Mouse (Mus musculus): ENCODE measurements around the gene Npepps. TPM values are rescaled to one million over a fixed set of nuclear protein-coding genes. Genes with fewer than 3 reads are reported as not detected.

Npepps gene
- polyA plus RNA-seq, 1 experiment from 2014 or later: 64.1 TPM

DNA sequence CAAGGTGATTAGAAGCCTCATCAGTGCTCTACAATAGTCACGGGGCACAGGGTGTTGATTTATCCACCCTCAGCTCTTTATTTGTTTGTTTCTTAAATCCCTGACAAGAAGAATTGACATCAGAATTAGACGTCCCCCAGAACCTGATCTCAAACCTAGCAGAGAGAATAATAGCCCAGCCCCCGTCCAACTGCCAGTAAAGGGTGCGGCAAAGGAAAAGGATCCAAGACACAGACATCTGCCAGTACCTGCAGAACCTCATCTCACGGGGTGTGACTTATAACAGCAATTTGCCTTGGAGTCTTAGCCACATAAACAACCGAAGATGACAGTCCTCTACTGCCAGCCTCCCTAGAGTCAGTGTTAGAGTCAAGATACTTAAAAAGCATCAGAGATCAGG is 6.5 kb upstream of the Npepps start:
- no peaks in the 10 kb centered on the region for H3K27me3 ChIP-seq (ENCODE audit: control insufficient read depth, insufficient read depth, low read length)
- no peak overlapping the region for H3K9ac ChIP-seq (ENCODE audit: low read length)
- H3K4me3 ChIP-seq (ENCODE audit: low read depth, low read length): no peak overlapping the region
- no peak overlapping the region for H3K27ac ChIP-seq (replicated peaks; ENCODE audit: low read depth, low read length)
- H3K4me2 ChIP-seq (ENCODE audit: low read depth, severe bottlenecking): no peak overlapping the region
- DNase-seq (ENCODE audit: low spot score): no peak
- H3K9me3 ChIP-seq (ENCODE audit: control insufficient read depth, low read length): no peaks in the 10 kb centered on the region
- ATAC-seq (ENCODE audit: insufficient number of reproducible peaks, low FRiP score, low TSS enrichment, low read depth): no peak
- H3K36me3 ChIP-seq (ENCODE audit: control insufficient read depth, insufficient read depth, low read length): no peaks in the 10 kb centered on the region
- 45% methylated on average over 6 of the region's 6 CpGs for WGBS
- no peaks in the 10 kb centered on the region for H3K4me1 ChIP-seq (ENCODE audit: control insufficient read depth, insufficient read depth, low read length)

DNA sequence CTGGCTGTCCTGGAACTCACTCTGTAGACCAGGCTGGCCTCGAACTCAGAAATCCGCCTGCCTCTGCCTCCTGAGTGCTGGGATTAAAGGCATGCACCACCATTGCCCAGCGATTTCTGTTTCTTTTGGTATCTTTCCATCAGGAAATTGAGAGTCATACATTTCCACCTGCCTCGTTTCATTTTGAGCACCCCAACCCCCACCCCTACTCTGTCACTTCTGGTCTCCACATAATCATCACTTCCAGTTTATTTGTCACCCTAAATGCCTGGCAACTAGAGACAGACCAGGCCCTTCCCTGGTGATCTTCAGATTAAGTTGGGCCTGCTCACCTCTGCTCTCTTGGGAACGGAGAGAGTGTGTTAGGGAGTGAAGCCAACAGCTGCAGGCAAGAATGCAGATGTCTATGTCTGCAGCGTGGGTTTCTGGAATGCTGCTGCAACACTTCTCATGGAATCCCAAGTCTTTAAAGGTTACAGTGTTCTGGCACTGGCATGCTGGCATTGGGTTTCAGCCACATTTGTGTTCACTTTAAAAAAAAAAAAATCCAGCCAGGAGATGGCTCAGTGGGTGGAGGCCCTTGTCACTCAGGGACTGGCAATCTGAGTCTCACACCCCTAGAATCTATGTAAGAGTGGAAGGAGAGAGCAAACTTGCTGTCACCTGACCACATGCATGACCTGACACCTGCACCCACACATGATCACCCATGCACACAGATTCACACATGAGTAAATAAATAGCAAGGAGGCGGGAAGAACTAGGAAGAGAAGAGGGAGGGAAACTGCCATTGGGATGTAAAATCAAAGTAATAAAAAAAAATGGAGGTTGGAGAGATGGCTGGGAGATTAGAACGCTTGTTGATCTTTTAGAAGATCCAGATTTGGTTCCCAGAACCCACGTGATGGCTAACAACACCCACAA is 5.7 kb upstream of the Npepps start:
- 76% methylated on average over 9 of the region's 9 CpGs for WGBS
- Histone ChIP-seq H3K4me3 (ENCODE audit: low read depth, low read length) (no peak overlapping the region), H3K4me2 (ENCODE audit: low read depth, severe bottlenecking) (no peak overlapping the region), H3K27ac (replicated peaks; ENCODE audit: low read depth, low read length) (no peak overlapping the region), H3K9me3 (ENCODE audit: control insufficient read depth, low read length) (no peaks in the 10 kb centered on the region), H3K4me1 (ENCODE audit: control insufficient read depth, insufficient read depth, low read length) (no peaks in the 10 kb centered on the region), H3K9ac (ENCODE audit: low read length) (no peak overlapping the region), H3K27me3 (ENCODE audit: control insufficient read depth, insufficient read depth, low read length) (no peaks in the 10 kb centered on the region), H3K36me3 (ENCODE audit: control insufficient read depth, insufficient read depth, low read length) (no peaks in the 10 kb centered on the region)
- DNase-seq (ENCODE audit: low spot score) (no peak), ATAC-seq (ENCODE audit: insufficient number of reproducible peaks, low FRiP score, low TSS enrichment, low read depth) (no peak)

DNA sequence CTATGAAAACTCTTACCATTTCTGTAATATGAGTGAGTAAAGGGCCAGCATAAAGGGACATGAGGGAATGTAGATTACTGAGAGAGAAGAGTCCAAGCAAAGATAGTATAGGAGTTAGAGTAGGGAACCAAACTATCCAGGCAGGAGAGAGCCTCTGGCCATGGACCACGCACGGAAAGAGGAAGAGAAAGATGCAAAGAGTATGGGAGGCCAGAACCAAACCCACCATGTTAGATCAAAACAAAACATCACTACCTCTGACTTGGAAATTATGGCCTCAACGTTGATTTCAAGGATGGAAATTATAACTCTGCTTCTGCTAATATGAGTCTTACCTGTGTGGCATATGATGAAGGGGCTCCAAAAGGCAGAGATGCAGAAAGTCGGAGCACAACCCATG is 4.4 kb upstream of the Npepps start:
- Histone ChIP-seq H3K4me1 (ENCODE audit: control insufficient read depth, insufficient read depth, low read length) (no peaks in the 10 kb centered on the region), H3K9ac (ENCODE audit: low read length) (no peak overlapping the region), H3K27me3 (ENCODE audit: control insufficient read depth, insufficient read depth, low read length) (no peaks in the 10 kb centered on the region), H3K4me3 (ENCODE audit: low read depth, low read length) (no peak overlapping the region), H3K4me2 (ENCODE audit: low read depth, severe bottlenecking) (no peak overlapping the region), H3K27ac (replicated peaks; ENCODE audit: low read depth, low read length) (no peak overlapping the region), H3K36me3 (ENCODE audit: control insufficient read depth, insufficient read depth, low read length) (no peaks in the 10 kb centered on the region), H3K9me3 (ENCODE audit: control insufficient read depth, low read length) (no peaks in the 10 kb centered on the region)
- no peak for ATAC-seq (ENCODE audit: insufficient number of reproducible peaks, low FRiP score, low TSS enrichment, low read depth)
- DNase-seq (ENCODE audit: low spot score): no peak
- 73% methylated on average over 4 of the region's 4 CpGs for WGBS

DNA sequence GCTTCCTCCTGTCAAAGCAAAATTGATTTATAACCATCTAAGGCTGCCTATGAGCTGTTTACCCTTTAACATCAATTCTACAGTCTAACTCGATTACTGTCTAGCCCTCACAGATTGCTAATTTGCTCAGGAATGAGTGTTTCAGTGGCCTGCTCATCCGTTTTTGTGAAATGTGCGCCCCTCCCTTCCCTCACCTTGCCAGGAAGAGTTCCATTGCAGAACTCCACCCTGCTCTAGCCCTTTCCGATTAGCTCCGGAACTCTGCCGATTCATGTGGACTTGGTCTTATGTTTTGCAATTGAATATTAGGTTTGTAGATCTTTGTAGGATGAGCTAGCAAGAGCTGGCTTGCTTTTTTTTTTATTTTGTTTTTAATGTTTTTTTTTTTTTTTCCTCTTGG is 1.7 kb upstream of the Npepps start:
- DNase-seq (ENCODE audit: low spot score): no peak
- Histone ChIP-seq H3K27me3 (ENCODE audit: control insufficient read depth, insufficient read depth, low read length) (no peaks in the 10 kb centered on the region), H3K9me3 (ENCODE audit: control insufficient read depth, low read length) (no peaks in the 10 kb centered on the region), H3K27ac (replicated peaks; ENCODE audit: low read depth, low read length) (no peak overlapping the region), H3K4me3 (ENCODE audit: low read depth, low read length) (no peak overlapping the region), H3K36me3 (ENCODE audit: control insufficient read depth, insufficient read depth, low read length) (no peaks in the 10 kb centered on the region), H3K4me1 (ENCODE audit: control insufficient read depth, insufficient read depth, low read length) (peaks cover 6% of the 10 kb centered on the region; the same call in 1 of the 2 replicates), H3K9ac (ENCODE audit: low read length) (no peak overlapping the region), H3K4me2 (ENCODE audit: low read depth, severe bottlenecking) (no peak overlapping the region)
- 82% methylated on average over 6 of the region's 6 CpGs for WGBS
- no peak for ATAC-seq (ENCODE audit: insufficient number of reproducible peaks, low FRiP score, low TSS enrichment, low read depth)

DNA sequence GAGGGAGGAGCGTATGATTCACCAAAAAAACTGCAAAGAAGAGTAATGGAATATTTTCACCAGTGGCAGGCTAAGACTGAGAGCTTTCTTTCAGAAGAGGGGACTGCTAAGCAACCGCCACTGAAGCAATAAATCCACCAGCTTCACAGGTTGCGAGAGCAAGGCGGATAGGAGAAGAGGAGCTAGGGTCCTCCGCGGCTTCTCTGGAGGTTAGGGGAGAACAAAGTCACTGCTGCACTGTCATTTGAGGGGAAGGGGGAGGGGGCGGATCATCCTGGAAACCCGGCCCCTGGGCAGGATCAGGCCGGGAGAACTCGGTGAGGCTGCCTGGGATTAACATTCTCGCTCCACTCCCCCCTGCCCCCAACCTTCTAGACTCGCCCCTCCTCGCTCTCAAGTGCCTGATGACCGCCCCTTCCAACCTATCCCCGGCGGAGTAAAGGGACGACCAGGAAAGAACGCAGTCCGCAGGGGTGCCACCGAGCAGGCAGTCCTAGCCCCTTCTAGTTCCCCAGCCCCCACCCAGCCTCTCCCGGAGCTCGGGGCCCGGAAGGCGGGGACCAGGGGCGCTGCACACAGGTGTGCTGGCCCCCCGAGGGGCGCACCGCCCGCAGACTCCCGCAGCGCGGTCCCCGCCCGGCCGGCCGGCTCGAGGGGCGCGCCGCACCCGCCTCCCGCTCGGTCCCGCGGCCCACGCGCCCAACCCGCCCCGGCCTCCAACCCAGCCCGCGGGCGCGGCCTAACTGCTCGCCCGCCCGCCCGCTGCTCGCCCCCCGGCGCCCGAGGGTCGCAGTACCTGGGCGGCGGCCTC is 828 bp downstream of the Npepps start:
- Histone ChIP-seq H3K4me2 (ENCODE audit: low read depth, severe bottlenecking) (peak overlapping the region; percentile 65), H3K27me3 (ENCODE audit: control insufficient read depth, insufficient read depth, low read length) (no peaks in the 10 kb centered on the region), H3K9me3 (ENCODE audit: control insufficient read depth, low read length) (no peaks in the 10 kb centered on the region), H3K4me1 (ENCODE audit: control insufficient read depth, insufficient read depth, low read length) (peaks cover 6% of the 10 kb centered on the region; the same call in 1 of the 2 replicates), H3K9ac (ENCODE audit: low read length) (peak overlapping the region; percentile 96), H3K36me3 (ENCODE audit: control insufficient read depth, insufficient read depth, low read length) (no peaks in the 10 kb centered on the region), H3K27ac (replicated peaks; ENCODE audit: low read depth, low read length) (peak overlapping the region; percentile 88), H3K4me3 (ENCODE audit: low read depth, low read length) (peak overlapping the region; percentile 95)
- DNase-seq (ENCODE audit: low spot score) (peak; percentile 72), ATAC-seq (ENCODE audit: insufficient number of reproducible peaks, low FRiP score, low TSS enrichment, low read depth) (peak; percentile 91)
- under 1% methylated on average over 64 of the region's 64 CpGs for WGBS

DNA sequence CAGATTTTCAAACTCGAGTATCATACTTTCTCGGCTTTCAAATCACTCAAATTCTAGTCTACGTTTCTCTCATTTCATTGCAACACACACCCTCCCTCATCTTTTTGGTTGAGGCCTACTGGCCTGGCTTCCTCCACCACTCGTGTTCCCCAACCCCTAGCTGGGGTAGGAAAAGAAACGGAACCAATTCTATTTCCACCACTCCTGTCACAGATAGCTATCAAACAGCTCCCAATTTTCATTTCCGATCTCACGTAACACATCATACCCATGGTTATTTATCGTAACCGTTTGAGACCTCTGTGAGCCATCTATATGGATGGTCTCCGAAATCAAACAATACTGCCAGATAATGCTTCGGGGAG is 1.4 kb downstream of the Npepps start:
- no peaks in the 10 kb centered on the region for H3K9me3 ChIP-seq (ENCODE audit: control insufficient read depth, low read length)
- ATAC-seq (ENCODE audit: insufficient number of reproducible peaks, low FRiP score, low TSS enrichment, low read depth): no peak
- H3K4me1 ChIP-seq (ENCODE audit: control insufficient read depth, insufficient read depth, low read length): peaks cover 6% of the 10 kb centered on the region; the same call in 1 of the 2 replicates
- H3K9ac ChIP-seq (ENCODE audit: low read length): no peak overlapping the region; the same call in 1 of the 2 replicates
- H3K36me3 ChIP-seq (ENCODE audit: control insufficient read depth, insufficient read depth, low read length): no peaks in the 10 kb centered on the region
- no peaks in the 10 kb centered on the region for H3K27me3 ChIP-seq (ENCODE audit: control insufficient read depth, insufficient read depth, low read length)
- H3K4me3 ChIP-seq (ENCODE audit: low read depth, low read length): peak overlapping the region; percentile 95
- DNase-seq (ENCODE audit: low spot score): no peak
- H3K4me2 ChIP-seq (ENCODE audit: low read depth, severe bottlenecking): peak overlapping the region; percentile 65
- no peak overlapping the region for H3K27ac ChIP-seq (replicated peaks; ENCODE audit: low read depth, low read length)
- 37% methylated on average over 11 of the region's 11 CpGs for WGBS

DNA sequence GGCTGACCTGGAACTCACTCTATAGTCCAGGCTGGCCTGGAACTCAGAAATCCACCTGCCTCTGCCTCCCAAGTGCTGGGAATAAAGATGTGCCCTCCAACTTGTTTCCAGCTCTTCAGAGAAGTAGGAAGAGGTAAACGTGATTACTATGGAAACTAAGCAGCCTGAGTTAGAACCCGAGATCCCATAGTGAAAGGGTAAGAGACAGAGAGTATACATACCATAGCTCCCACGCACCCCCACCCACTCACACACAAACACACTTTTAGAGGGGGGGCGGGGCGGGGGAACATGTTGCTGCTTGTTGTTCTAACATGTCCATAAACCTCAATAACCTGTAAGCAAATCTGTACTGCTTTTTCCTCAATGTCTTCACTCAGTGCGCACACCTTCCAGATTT is 2.0 kb downstream of the Npepps start:
- WGBS: 83% methylated on average over 6 of the region's 6 CpGs
- Histone ChIP-seq H3K4me1 (ENCODE audit: control insufficient read depth, insufficient read depth, low read length) (peaks cover 6% of the 10 kb centered on the region; the same call in 1 of the 2 replicates), H3K4me3 (ENCODE audit: low read depth, low read length) (no peak overlapping the region), H3K9me3 (ENCODE audit: control insufficient read depth, low read length) (no peaks in the 10 kb centered on the region), H3K9ac (ENCODE audit: low read length) (no peak overlapping the region), H3K27me3 (ENCODE audit: control insufficient read depth, insufficient read depth, low read length) (no peaks in the 10 kb centered on the region), H3K27ac (replicated peaks; ENCODE audit: low read depth, low read length) (no peak overlapping the region), H3K4me2 (ENCODE audit: low read depth, severe bottlenecking) (no peak overlapping the region), H3K36me3 (ENCODE audit: control insufficient read depth, insufficient read depth, low read length) (no peaks in the 10 kb centered on the region)
- DNase-seq (ENCODE audit: low spot score) (no peak), ATAC-seq (ENCODE audit: insufficient number of reproducible peaks, low FRiP score, low TSS enrichment, low read depth) (no peak)

DNA sequence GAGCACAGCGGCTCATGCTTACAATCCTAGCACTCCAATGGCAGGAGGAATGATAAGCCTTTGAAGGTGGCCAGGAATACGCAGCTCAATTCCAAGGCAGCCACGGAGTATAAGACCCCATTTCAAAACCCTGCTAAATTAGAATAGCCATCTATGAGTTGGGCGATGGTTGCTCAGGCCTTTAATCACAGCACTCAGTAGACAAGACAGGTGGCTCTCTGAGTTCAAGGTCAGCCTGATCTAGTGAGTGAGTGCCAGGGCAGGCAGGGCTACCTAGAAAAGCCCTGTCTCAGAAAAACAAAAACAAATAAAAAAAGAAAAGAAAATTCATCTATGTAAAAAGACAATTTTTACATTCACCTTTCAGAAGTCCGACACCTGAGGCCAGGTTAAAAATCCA is 3.3 kb downstream of the Npepps start:
- no peak for DNase-seq (ENCODE audit: low spot score)

More for the DNA sequence above, 3.3 kb downstream of the Npepps start:
- Histone ChIP-seq H3K4me3 (ENCODE audit: low read depth, low read length) (no peak overlapping the region), H3K27ac (replicated peaks; ENCODE audit: low read depth, low read length) (no peak overlapping the region), H3K4me2 (ENCODE audit: low read depth, severe bottlenecking) (no peak overlapping the region), H3K4me1 (ENCODE audit: control insufficient read depth, insufficient read depth, low read length) (peaks cover 6% of the 10 kb centered on the region; the same call in 1 of the 2 replicates), H3K27me3 (ENCODE audit: control insufficient read depth, insufficient read depth, low read length) (no peaks in the 10 kb centered on the region), H3K9ac (ENCODE audit: low read length) (no peak overlapping the region), H3K9me3 (ENCODE audit: control insufficient read depth, low read length) (no peaks in the 10 kb centered on the region), H3K36me3 (ENCODE audit: control insufficient read depth, insufficient read depth, low read length) (no peaks in the 10 kb centered on the region)
- no peak for ATAC-seq (ENCODE audit: insufficient number of reproducible peaks, low FRiP score, low TSS enrichment, low read depth)
- WGBS: 93% methylated on average over 5 of the region's 5 CpGs

Measured in limb, embryonic 11.5 days (tissue).